Mouse (Mus musculus): Measurements from ENCODE around the gene Lmln.
"Not testable (repeated sequence)": the region's sequence is repeated elsewhere in the genome, so short reads cannot be mapped to it uniquely, and the experiment has no call there.

Gene Lmln

DNA sequence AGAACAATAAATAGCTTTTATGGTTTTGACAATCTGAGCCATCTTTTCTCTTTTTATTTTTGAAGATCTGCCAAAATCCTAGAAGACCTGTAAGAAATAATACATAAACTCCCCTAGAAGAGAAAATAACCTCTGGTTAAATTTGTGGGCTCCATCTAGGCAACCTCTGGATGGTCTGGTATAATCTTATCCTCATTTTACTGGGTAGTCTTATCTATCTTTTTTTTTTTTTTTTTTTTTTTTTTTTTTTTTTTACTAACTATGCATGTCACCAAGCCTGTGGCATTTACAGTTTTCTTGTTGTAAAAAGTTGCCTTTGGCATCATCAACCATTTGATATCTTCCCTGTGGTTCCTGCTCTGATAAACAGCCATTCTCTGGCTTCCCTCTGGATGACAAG, 112.4 kb downstream of the Lmln start:
- DNase-seq (ENCODE audit: low read depth in 2 of 2, low spot score in 2 of 2): no peak

DNA sequence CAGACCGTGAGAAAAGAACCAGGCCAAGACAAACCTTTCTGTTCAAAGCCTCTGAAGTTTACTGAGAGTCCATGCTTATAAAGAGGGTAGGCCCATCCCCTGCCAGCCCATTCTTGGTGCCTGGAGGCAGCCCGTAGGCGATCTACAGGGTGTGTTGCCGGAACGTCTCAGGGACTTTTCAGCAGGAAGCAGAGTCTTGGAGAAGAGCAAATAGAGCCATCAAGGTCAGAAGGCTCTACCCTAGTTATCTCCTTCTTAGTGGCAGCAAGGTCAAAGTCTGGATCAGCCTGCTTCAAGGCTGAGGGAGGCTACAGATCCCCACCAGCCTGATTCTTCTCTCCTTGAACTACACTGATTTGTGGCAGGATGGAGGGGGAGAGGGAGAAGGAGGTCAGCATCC, 114.5 kb downstream of the Lmln start:
- not testable (repeated sequence) for DNase-seq (ENCODE audit: low read depth in 2 of 2, low spot score in 2 of 2)
